Mouse (Mus musculus) Patski (cell line): ENCODE measurements at regions not wholly inside any gene's neighbourhood (a gene's known extent, or its start where the extent isn't known, plus 50 kb on each side); places are given as distances from the start of the nearest gene placed in this dataset.
A peak's percentile ranks its signal among the peaks of the same experiment; 100 is the strongest.

Experiments
- ATAC-seq: fragments of 100-300 bp; one replicate; pipeline ENCODE4 v1.8.0; 2021
- CTCF ChIA-PET: fragments of 350-600 bp; sonication (Branson Sonifier 250); formaldehyde crosslinking; loops from one replicate; lab custom pipeline; 2022; ENCODE audit warnings: inconsistent platforms; lab: Charles Lee
- POLR2A ChIA-PET: fragments of 350-600 bp; sonication (Branson Sonifier 250); formaldehyde crosslinking; loops from one replicate; lab custom pipeline; 2022; ENCODE audit warnings: antibody characterized with exemption, inconsistent platforms; lab: Charles Lee
- DNase-seq: peaks from one replicate; pipeline ENCODE4 v3.0.0-alpha.2; 2011; ENCODE audit warnings: low read depth, low spot score
- H3K27me3 ChIP-seq: fragments of 371-371 bp; one replicate; pipeline ENCODE4 v1.5.1; 2021
- CTCF ChIP-seq: fragments of 100-300 bp; IDR thresholded peaks from one replicate; pipeline ENCODE4 v1.5.1; 2021
- in situ Hi-C: fragments of 300-500 bp; cut with MboI; formaldehyde crosslinking; loops from 3 replicates; pipeline ENCODE4 v1.11.1; 2018; ENCODE audit warnings: low pct_unique_long_range_greater_than_20kb, mixed read lengths

GRCm38 (mm10) chr13:5211659-5212058, 602.7 kb upstream of the Akr1e1 start:
- no peak for TF ChIP-seq CTCF
- ChIA-PET CTCF (no interaction called here), POLR2A (no interaction called here)
- H3K27me3 ChIP-seq = no peaks in the 10 kb centered on the region
- DNase-seq (no peak), ATAC-seq (no peak)
- in situ Hi-C loops = no loop called here

- POLR2A ChIA-PET = interaction anchor here (0.7 kb wide), 1 partner anchor 574 kb away, joined by 3 read pairs; no protein-coding TSS in a partner anchor
- DNase-seq (peak; percentile 15), ATAC-seq (peak; percentile 39)
- no peak for TF ChIP-seq CTCF
- CTCF ChIA-PET = no interaction called here
- H3K27me3 ChIP-seq = no peaks in the 10 kb centered on the region
- in situ Hi-C loops = no loop called here
Observed at GRCm38 (mm10) chr13:5229476-5229875, 620.5 kb upstream of the Akr1e1 start.

- in situ Hi-C loops = no loop called here
- H3K27me3 ChIP-seq = no peaks in the 10 kb centered on the region
- ATAC-seq (no peak), DNase-seq (no peak)
- CTCF ChIA-PET = no interaction called here
- TF ChIP-seq CTCF = no peak
- POLR2A ChIA-PET = no interaction called here
Observed at GRCm38 (mm10) chr13:5234232-5234631, 625.3 kb upstream of the Akr1e1 start.

- in situ Hi-C loops = no loop called here
- POLR2A ChIA-PET = no interaction called here
- ATAC-seq (no peak), DNase-seq (no peak)
- no peaks in the 10 kb centered on the region for H3K27me3 ChIP-seq
- CTCF ChIA-PET = no interaction called here
- no peak for TF ChIP-seq CTCF
Observed at GRCm38 (mm10) chr13:5235391-5235790, 625.9 kb upstream of the Klf6 start.

GRCm38 (mm10) chr13:5240541-5240940, 620.7 kb upstream of the Klf6 start:
- in situ Hi-C loops = no loop called here
- no peak for ATAC-seq
- ChIA-PET POLR2A (no interaction called here), CTCF (no interaction called here)
- no peaks in the 10 kb centered on the region for H3K27me3 ChIP-seq
- DNase-seq = no peak
- TF ChIP-seq CTCF = no peak

- ATAC-seq = no peak
- TF ChIP-seq CTCF = no peak
- in situ Hi-C loops = no loop called here
- POLR2A ChIA-PET = no interaction called here
- no peaks in the 10 kb centered on the region for H3K27me3 ChIP-seq
- CTCF ChIA-PET = interaction anchor here (0.7 to 1.4 kb wide), 2 partner anchors 9 to 193 kb away, joined by 3 read pairs; no protein-coding TSS in a partner anchor
- DNase-seq = no peak
Observed at GRCm38 (mm10) chr13:5242782-5243181, 618.5 kb upstream of the Klf6 start.

GRCm38 (mm10) chr13:5248671-5249391, 612.5 kb upstream of the Klf6 start:
- ATAC-seq (peak; percentile 79), DNase-seq (peak; percentile 53)
- in situ Hi-C loops = no loop called here
- ChIA-PET CTCF (no interaction called here), POLR2A (interaction anchor here (0.6 kb wide), 1 partner anchor 263 kb away, joined by 4 read pairs; no protein-coding TSS in a partner anchor)
- TF ChIP-seq CTCF = no peak
- H3K27me3 ChIP-seq = no peaks in the 10 kb centered on the region

- in situ Hi-C loops = no loop called here
- DNase-seq = peak; percentile 71
- ChIA-PET POLR2A (no interaction called here), CTCF (no interaction called here)
- H3K27me3 ChIP-seq = no peaks in the 10 kb centered on the region
- peak; percentile 84 for ATAC-seq
- TF ChIP-seq CTCF = no peak
Observed at GRCm38 (mm10) chr13:5257891-5258660, 603.2 kb upstream of the Klf6 start.

- in situ Hi-C loops = no loop called here
- TF ChIP-seq CTCF = no peak
- no peak for ATAC-seq
- no peaks in the 10 kb centered on the region for H3K27me3 ChIP-seq
- DNase-seq = no peak
- POLR2A ChIA-PET = no interaction called here
- CTCF ChIA-PET = no interaction called here
Observed at GRCm38 (mm10) chr13:5259760-5260159, 601.5 kb upstream of the Klf6 start.

- ChIA-PET CTCF (no interaction called here), POLR2A (no interaction called here)
- DNase-seq (no peak), ATAC-seq (no peak)
- TF ChIP-seq CTCF = no peak
- in situ Hi-C loops = no loop called here
- no peaks in the 10 kb centered on the region for H3K27me3 ChIP-seq
Observed at GRCm38 (mm10) chr13:5272506-5273192, 588.6 kb upstream of the Klf6 start.

- ATAC-seq (no peak), DNase-seq (no peak)
- no peak for TF ChIP-seq CTCF
- no peaks in the 10 kb centered on the region for H3K27me3 ChIP-seq
- ChIA-PET CTCF (interaction anchor here (1.2 kb wide), 1 partner anchor 1014 kb away, joined by 3 read pairs; no protein-coding TSS in a partner anchor), POLR2A (no interaction called here)
- in situ Hi-C loops = no loop called here
Observed at GRCm38 (mm10) chr13:5276564-5276963, 584.7 kb upstream of the Klf6 start.
